Mouse (Mus musculus): ENCODE data around the gene Fahd2a.

GRCm38 (mm10) chr2:127411126-127411525, 33.2 kb downstream of the Fahd2a start:
- TF ChIP-seq ZC3H11A (IDR thresholded peaks at IDR 0.05; ENCODE audit: borderline replicate concordance, low read depth, low read length), result no peak
- no peak for TF ChIP-seq CHD2 (IDR thresholded peaks at IDR 0.05; ENCODE audit: low read depth, low read length)

Data from ES-E14 (cell line).